Mouse (Mus musculus) bone marrow, adult 2 months (tissue): ENCODE measurements around the gene Cfap206. TPM values are rescaled to one million over a fixed set of nuclear protein-coding genes. Genes with fewer than 3 reads are reported as not detected.

Experiments
- H3K27ac ChIP-seq: fragments of 200-500 bp; 2 replicates; pipeline ENCODE4 v1.5.1; 2012; ENCODE audit warnings: low read depth, mild to moderate bottlenecking, control low read depth, inconsistent platforms, low read length; ENCODE audit not compliant: control insufficient read depth, poor library complexity, insufficient read depth
- H3K4me1 ChIP-seq: fragments of 200-500 bp; 2 replicates; pipeline ENCODE4 v1.6.1; 2011; ENCODE audit warnings: low read length; ENCODE audit not compliant: control insufficient read depth, insufficient read depth
- H3K4me3 ChIP-seq: fragments of 200-500 bp; replicated peaks from 2 replicates; pipeline ENCODE3; 2011; ENCODE audit warnings: mild to moderate bottlenecking, low read depth, low read length, control low read depth; ENCODE audit not compliant: control insufficient read depth
- CTCF ChIP-seq: fragments of 200-500 bp; IDR thresholded peaks from 2 replicates; pipeline ENCODE4 v1.5.1; 2011; ENCODE audit warnings: low read length, control low read depth; ENCODE audit not compliant: control insufficient read depth, insufficient read depth
- POLR2A ChIP-seq: fragments of 200-500 bp; IDR thresholded peaks from 2 replicates; pipeline ENCODE4 v1.6.1; 2011; ENCODE audit warnings: low read depth, mild to moderate bottlenecking, control low read depth, low read length, borderline replicate concordance; ENCODE audit not compliant: control insufficient read depth
- WGBS: fragments of 180-500 bp; shearing (Covaris S2); methylation state at CpG from one replicate; pipeline ENCODE4 v1.1.7; 2018; 5-methylcytosine and 5-hydroxymethylcytosine counted together
- polyA plus RNA-seq: library from polyadenylated mRNA; stranded (reverse); fragments of >200 nt; gene quantifications from 2 replicates; pipeline ENCODE4 v1.2.4, GENCODE M21; 2011; ENCODE audit warnings: low replicate concordance; ENCODE audit not compliant: missing spikeins, insufficient read depth, insufficient read length

The Cfap206 gene
- polyA plus RNA-seq, 1 experiment, result not detected

GRCm38 (mm10) chr4:34659012-34659411 lies 71.0 kb downstream of the Cfap206 start:
- TF ChIP-seq POLR2A (no peak), CTCF (no peak)
- no peak overlapping the region for H3K27ac ChIP-seq
- no peak overlapping the region for H3K4me3 ChIP-seq
- H3K4me1 ChIP-seq, result no peaks in the 10 kb centered on the region
- 81% methylated on average over 2 of the region's 2 CpGs for WGBS

GRCm38 (mm10) chr4:34656101-34656500 lies 73.9 kb downstream of the Cfap206 start:
- H3K27ac ChIP-seq, result no peak overlapping the region
- 92% methylated on average over 10 of the region's 10 CpGs for WGBS
- peaks cover 3% of the 10 kb centered on the region; the same call in 1 of the 2 replicates for H3K4me1 ChIP-seq
- no peak overlapping the region for H3K4me3 ChIP-seq
- no peak for TF ChIP-seq CTCF
- no peak for TF ChIP-seq POLR2A

GRCm38 (mm10) chr4:34653179-34653578 lies 76.8 kb downstream of the Cfap206 start:
- no peak overlapping the region for H3K4me3 ChIP-seq
- no peak overlapping the region for H3K27ac ChIP-seq
- TF ChIP-seq CTCF, result no peak
- no peak for TF ChIP-seq POLR2A
- H3K4me1 ChIP-seq, result peaks cover 3% of the 10 kb centered on the region; the same call in 1 of the 2 replicates
- 71% methylated on average over 7 of the region's 7 CpGs for WGBS

- TF ChIP-seq POLR2A (no peak), CTCF (no peak)
- no peaks in the 10 kb centered on the region for H3K4me1 ChIP-seq
- H3K27ac ChIP-seq, result no peak overlapping the region
- H3K4me3 ChIP-seq, result no peak overlapping the region
These were observed 85.2 kb downstream of the Cfap206 start for GRCm38 (mm10) chr4:34644779-34645178.

GRCm38 (mm10) chr4:34640731-34641130 lies 89.3 kb downstream of the Cfap206 start:
- Histone ChIP-seq H3K4me3 (no peak overlapping the region), H3K4me1 (no peaks in the 10 kb centered on the region), H3K27ac (no peak overlapping the region)
- TF ChIP-seq POLR2A, result no peak
- no peak for TF ChIP-seq CTCF
- WGBS, result 91% methylated on average over 3 of the region's 3 CpGs

- no peak for TF ChIP-seq POLR2A
- no peak for TF ChIP-seq CTCF
- H3K27ac ChIP-seq, result no peak overlapping the region
- H3K4me1 ChIP-seq, result no peaks in the 10 kb centered on the region
- no peak overlapping the region for H3K4me3 ChIP-seq
- WGBS, result 86% methylated on average over 5 of the region's 5 CpGs
These were observed 90.2 kb downstream of the Cfap206 start for GRCm38 (mm10) chr4:34639745-34640364.

Other genes with a start within 250 kb of the Cfap206 start
- 42.5 and 50.4 TPM in 2 replicates for gene Akirin2, start 179.3 kb downstream of the Cfap206 start, polyA plus RNA-seq
- gene Orc3, start 115.3 kb downstream of the Cfap206 start, polyA plus RNA-seq, result 14.3 and 29.1 TPM in 2 replicates
- 10.5 TPM in 2 replicates for gene Rars2, start 115.2 kb downstream of the Cfap206 start, polyA plus RNA-seq
- gene Slc35a1, start 42.8 kb downstream of the Cfap206 start, polyA plus RNA-seq, result 4.8 and 6.7 TPM in 2 replicates
- not detected in 2 replicates for gene Gm136, start 26.1 kb upstream of the Cfap206 start, polyA plus RNA-seq
- gene Smim8, start 48.2 kb upstream of the Cfap206 start, polyA plus RNA-seq, result 11.6 and 17.2 TPM in 2 replicates
- 5.6 and 11.0 TPM in 2 replicates for gene Zfp292, start 152.8 kb upstream of the Cfap206 start, polyA plus RNA-seq
- not detected in 2 replicates for gene Cga, start 163.6 kb upstream of the Cfap206 start, polyA plus RNA-seq